Mouse (Mus musculus): Measurements from ENCODE around the gene Pdilt. TPM values are rescaled to one million over a fixed set of nuclear protein-coding genes. Genes with fewer than 3 reads are reported as not detected.

Gene Pdilt
- polyA plus RNA-seq, 1 experiment from 2014 or later = not detected

- H3K4me2 ChIP-seq = no peak overlapping the region
- H3K9ac ChIP-seq = no peak overlapping the region
- DNase-seq = no peak
- H3K27me3 ChIP-seq = no peaks in the 10 kb centered on the region
- 66% methylated on average over 4 of the region's 4 CpGs for WGBS (ENCODE audit: insufficient replicate concordance)
- H3K4me3 ChIP-seq (replicated peaks) = no peak overlapping the region
- no peaks in the 10 kb centered on the region for H3K36me3 ChIP-seq
- H3K27ac ChIP-seq = no peak overlapping the region
- no peak for ATAC-seq (ENCODE audit: low read depth)
- H3K9me3 ChIP-seq (replicated peaks) = no peaks in the 10 kb centered on the region
- H3K4me1 ChIP-seq (replicated peaks) = no peaks in the 10 kb centered on the region
Observed at GRCm38 (mm10) chr7:119490041-119490780, 33.1 kb downstream of the Pdilt start.

GRCm38 (mm10) chr7:119486683-119487082, 36.6 kb downstream of the Pdilt start:
- Histone ChIP-seq H3K4me3 (replicated peaks) (no peak overlapping the region), H3K9ac (no peak overlapping the region), H3K27ac (no peak overlapping the region), H3K4me1 (replicated peaks) (no peaks in the 10 kb centered on the region), H3K9me3 (replicated peaks) (no peaks in the 10 kb centered on the region), H3K27me3 (no peaks in the 10 kb centered on the region), H3K4me2 (no peak overlapping the region), H3K36me3 (no peaks in the 10 kb centered on the region)
- ATAC-seq (ENCODE audit: low read depth) (no peak), DNase-seq (no peak)
- 49% methylated on average over 5 of the region's 5 CpGs for WGBS (ENCODE audit: insufficient replicate concordance)

- H3K27ac ChIP-seq = no peak overlapping the region
- no peak overlapping the region for H3K9ac ChIP-seq
- H3K4me1 ChIP-seq (replicated peaks) = no peaks in the 10 kb centered on the region
- DNase-seq (no peak), ATAC-seq (ENCODE audit: low read depth) (no peak)
- H3K27me3 ChIP-seq = no peaks in the 10 kb centered on the region
- H3K4me2 ChIP-seq = no peak overlapping the region
- H3K9me3 ChIP-seq (replicated peaks) = no peaks in the 10 kb centered on the region
- WGBS (ENCODE audit: insufficient replicate concordance) = 59% methylated on average over 4 of the region's 4 CpGs
- H3K36me3 ChIP-seq = no peaks in the 10 kb centered on the region
- no peak overlapping the region for H3K4me3 ChIP-seq (replicated peaks)
Observed at GRCm38 (mm10) chr7:119484154-119484553, 39.1 kb downstream of the Pdilt start.

GRCm38 (mm10) chr7:119479256-119479655, 44.0 kb downstream of the Pdilt start, which contains the start of gene Umod:
Gene Umod, minus strand, starts transcription at chr7:119479282.
- no peak within 1 kb of the TSS for H3K9ac ChIP-seq
- H3K9me3 ChIP-seq (replicated peaks) = no peaks in the 10 kb centered on the region
- no peaks in the 10 kb centered on the region for H3K27me3 ChIP-seq
- H3K27ac ChIP-seq = no peak within 1 kb of the TSS
- H3K4me3 ChIP-seq (replicated peaks) = no peak within 1 kb of the TSS
- DNase-seq (no peak), ATAC-seq (ENCODE audit: low read depth) (no peak)
- no peak within 1 kb of the TSS for H3K4me2 ChIP-seq
- H3K4me1 ChIP-seq (replicated peaks) = no peaks in the 10 kb centered on the region
- no peaks in the 10 kb centered on the region for H3K36me3 ChIP-seq

GRCm38 (mm10) chr7:119476500-119477389, 46.5 kb downstream of the Pdilt start:
- H3K4me3 ChIP-seq (replicated peaks) = no peak overlapping the region
- ATAC-seq (ENCODE audit: low read depth) = 0 out of 2 replicates have a peak, but pooled peaks have one; percentile 31
- H3K36me3 ChIP-seq = no peaks in the 10 kb centered on the region
- no peak overlapping the region for H3K4me2 ChIP-seq
- H3K27me3 ChIP-seq = no peaks in the 10 kb centered on the region
- H3K27ac ChIP-seq = no peak overlapping the region
- no peak for DNase-seq
- H3K9me3 ChIP-seq (replicated peaks) = no peaks in the 10 kb centered on the region
- no peak overlapping the region for H3K9ac ChIP-seq
- 62% methylated on average over 33 of the region's 33 CpGs for WGBS (ENCODE audit: insufficient replicate concordance)
- no peaks in the 10 kb centered on the region for H3K4me1 ChIP-seq (replicated peaks)

GRCm38 (mm10) chr7:119459185-119459584, 64.1 kb downstream of the Pdilt start, which contains the start of gene Gp2:
Gene Gp2, minus strand, starts transcription at chr7:119459285.
- Histone ChIP-seq H3K4me1 (replicated peaks) (no peaks in the 10 kb centered on the region), H3K27ac (no peak within 1 kb of the TSS), H3K9ac (no peak within 1 kb of the TSS), H3K4me3 (replicated peaks) (no peak within 1 kb of the TSS), H3K36me3 (no peaks in the 10 kb centered on the region), H3K27me3 (no peaks in the 10 kb centered on the region), H3K9me3 (replicated peaks) (no peaks in the 10 kb centered on the region), H3K4me2 (no peak within 1 kb of the TSS)
- ATAC-seq (ENCODE audit: low read depth) = no peak
- no peak for DNase-seq
- 66% methylated on average over 6 of the region's 6 CpGs for WGBS (ENCODE audit: insufficient replicate concordance)

GRCm38 (mm10) chr7:119454192-119454591, 69.1 kb downstream of the Pdilt start:
- Histone ChIP-seq H3K4me3 (replicated peaks) (no peak overlapping the region), H3K9ac (no peak overlapping the region), H3K27me3 (no peaks in the 10 kb centered on the region), H3K4me2 (no peak overlapping the region), H3K27ac (no peak overlapping the region), H3K36me3 (no peaks in the 10 kb centered on the region), H3K9me3 (replicated peaks) (no peaks in the 10 kb centered on the region), H3K4me1 (replicated peaks) (no peaks in the 10 kb centered on the region)
- ATAC-seq (ENCODE audit: low read depth) (no peak), DNase-seq (no peak)
- WGBS (ENCODE audit: insufficient replicate concordance) = 59% methylated on average over 7 of the region's 7 CpGs

GRCm38 (mm10) chr7:119443849-119444248, 79.4 kb downstream of the Pdilt start:
- Histone ChIP-seq H3K27me3 (no peaks in the 10 kb centered on the region), H3K27ac (no peak overlapping the region), H3K9me3 (replicated peaks) (no peaks in the 10 kb centered on the region), H3K36me3 (no peaks in the 10 kb centered on the region), H3K9ac (no peak overlapping the region), H3K4me2 (no peak overlapping the region), H3K4me1 (replicated peaks) (no peaks in the 10 kb centered on the region), H3K4me3 (replicated peaks) (no peak overlapping the region)
- ATAC-seq (ENCODE audit: low read depth) = no peak
- 48% methylated on average over 4 of the region's 4 CpGs for WGBS (ENCODE audit: insufficient replicate concordance)
- DNase-seq = no peak

GRCm38 (mm10) chr7:119441938-119442337, 81.4 kb downstream of the Pdilt start:
- Histone ChIP-seq H3K9ac (no peak overlapping the region), H3K4me3 (replicated peaks) (no peak overlapping the region), H3K36me3 (no peaks in the 10 kb centered on the region), H3K4me1 (replicated peaks) (no peaks in the 10 kb centered on the region), H3K4me2 (no peak overlapping the region), H3K27ac (no peak overlapping the region), H3K9me3 (replicated peaks) (no peaks in the 10 kb centered on the region), H3K27me3 (no peaks in the 10 kb centered on the region)
- DNase-seq (no peak), ATAC-seq (ENCODE audit: low read depth) (no peak)
- WGBS (ENCODE audit: insufficient replicate concordance) = 20% methylated on average over 1 of the region's 1 CpGs
